Mouse (Mus musculus): Measurements from ENCODE around the gene Rab25.
"Not testable (repeated sequence)": the region's sequence is repeated elsewhere in the genome, so short reads cannot be mapped to it uniquely, and the experiment has no call there.

The Rab25 gene

DNA sequence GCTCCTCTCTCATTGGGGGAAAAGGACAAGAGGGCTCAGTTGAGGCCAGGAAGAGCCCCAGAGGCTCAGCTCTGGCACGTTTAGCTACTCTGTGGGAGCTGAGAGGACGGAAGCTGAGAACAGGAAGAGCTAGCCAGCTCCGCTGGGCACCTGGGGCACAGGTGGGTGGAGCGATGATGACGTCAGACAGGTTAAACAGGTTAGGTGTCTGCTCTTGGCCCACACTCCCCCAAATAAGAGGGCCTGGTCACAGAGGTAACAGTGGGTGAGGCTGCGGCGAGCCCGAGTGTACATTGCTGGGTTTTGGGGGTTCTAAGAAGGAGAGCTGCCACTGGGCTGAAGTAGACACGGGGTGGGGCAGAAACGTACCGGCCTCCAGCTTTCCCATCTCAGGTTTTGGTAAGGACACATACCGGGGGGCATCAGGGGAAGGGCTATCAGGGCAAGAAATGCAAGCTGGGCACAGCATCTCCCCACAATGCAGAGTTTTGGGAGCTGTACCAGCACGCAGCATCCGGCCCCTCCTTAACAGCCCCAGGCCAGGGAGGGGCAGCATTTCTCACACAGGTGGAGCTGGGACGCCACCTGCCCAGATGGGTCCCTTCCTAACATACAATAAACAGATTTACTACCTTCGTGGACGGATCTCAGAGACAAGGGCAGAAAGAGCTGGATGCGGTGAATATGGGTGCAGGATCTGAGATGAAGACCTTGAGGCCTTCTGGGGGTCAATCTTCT, at the start of gene Rab25:
Gene Rab25 (minus strand): TSS at position 121 of the 738 bp plus-strand sequence.
- peak; percentile 90 for DNase-seq

DNA sequence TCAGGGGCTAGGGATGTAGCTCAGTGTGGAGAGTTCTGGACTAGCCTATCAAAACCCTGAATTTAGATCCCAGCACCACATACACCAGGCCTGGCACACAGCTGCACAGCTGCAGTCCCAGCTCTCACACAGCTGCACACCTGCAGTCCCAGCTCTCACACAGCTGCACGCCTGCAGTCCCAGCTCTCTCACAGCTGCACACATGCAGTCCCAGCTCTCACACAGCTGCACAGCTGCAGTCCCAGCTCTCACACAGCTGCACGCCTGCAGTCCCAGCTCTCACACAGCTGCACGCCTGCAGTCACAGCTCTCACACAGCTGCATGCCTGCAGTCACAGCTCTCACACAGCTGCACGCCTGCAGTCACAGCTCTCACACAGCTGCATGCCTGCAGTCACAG, 48.4 kb upstream of the Rab25 start:
- not testable (repeated sequence) for DNase-seq

- DNase-seq, result no peak
Observed at GRCm38 (mm10) chr3:88593893-88594580, 45.9 kb upstream of the Rab25 start.

GRCm38 (mm10) chr3:88592942-88593576, 45.0 kb upstream of the Rab25 start:
- DNase-seq, result peak; percentile 93

- peak; percentile 91 for DNase-seq
Observed at GRCm38 (mm10) chr3:88591950-88592731, 44.0 kb upstream of the Rab25 start.

GRCm38 (mm10) chr3:88591044-88591443, 42.9 kb upstream of the Rab25 start:
- DNase-seq, result no peak

DNA sequence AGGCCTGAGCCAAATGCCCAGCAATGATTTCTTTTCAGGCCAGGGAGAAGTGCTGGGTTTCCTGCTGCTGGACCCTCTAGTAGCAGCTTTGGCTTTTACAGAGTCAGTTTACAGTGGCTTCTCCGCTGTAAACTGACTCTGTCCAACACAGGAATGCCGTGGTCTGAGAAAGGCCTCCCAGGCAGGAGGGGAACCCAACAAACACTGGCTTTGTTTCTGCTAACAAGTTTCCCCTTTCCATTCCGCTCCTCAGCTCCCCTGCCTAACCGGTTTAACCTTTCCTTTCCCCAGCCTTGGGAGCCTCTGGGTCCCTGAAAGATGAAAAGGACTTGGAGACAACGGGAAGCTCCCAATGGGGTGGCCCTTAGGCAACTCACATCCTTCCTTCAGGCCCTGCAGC, 42.1 kb upstream of the Rab25 start:
- no peak for DNase-seq

GRCm38 (mm10) chr3:88586640-88587039, 38.5 kb upstream of the Rab25 start:
- peak; percentile 71 for DNase-seq

GRCm38 (mm10) chr3:88585769-88586168, 37.7 kb upstream of the Rab25 start:
- DNase-seq, result no peak

DNA sequence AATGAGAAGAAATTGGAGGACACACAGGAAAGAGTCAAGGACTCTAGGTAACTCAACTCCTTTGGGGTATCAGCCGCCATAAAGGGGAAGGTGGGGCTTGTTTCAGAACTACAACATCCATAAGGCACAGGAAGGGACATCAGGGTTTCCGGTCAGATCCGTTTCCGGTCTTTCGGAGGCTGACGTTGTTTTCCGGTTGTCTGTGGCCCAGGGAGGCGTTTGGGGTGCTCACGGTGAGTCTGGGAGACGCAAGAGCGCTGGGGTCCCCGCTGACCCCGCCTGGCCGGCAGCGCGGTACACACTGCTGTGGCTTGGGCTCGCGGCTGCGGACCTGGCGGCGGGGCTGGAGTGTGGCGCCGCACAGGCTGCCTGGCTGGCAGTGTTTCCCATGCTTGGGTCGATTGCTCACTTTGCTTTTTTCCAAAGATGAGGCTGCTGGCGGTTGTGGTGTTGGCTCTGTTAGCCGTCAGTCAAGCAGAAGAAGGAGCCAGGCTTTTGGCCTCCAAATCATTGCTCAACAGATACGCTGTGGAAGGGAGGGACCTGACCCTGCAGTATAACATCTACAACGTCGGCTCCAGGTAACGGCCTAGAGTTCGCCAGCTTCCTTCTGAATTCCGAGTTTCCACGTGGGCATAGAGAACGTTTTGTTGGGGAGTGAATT, 31.5 kb upstream of the Rab25 start:
- DNase-seq, result peak; percentile 98

- no peak for DNase-seq
Observed at GRCm38 (mm10) chr3:88578498-88579424, 30.7 kb upstream of the Rab25 start.

GRCm38 (mm10) chr3:88577846-88578245, 29.7 kb upstream of the Rab25 start:
- not testable (repeated sequence) for DNase-seq

DNA sequence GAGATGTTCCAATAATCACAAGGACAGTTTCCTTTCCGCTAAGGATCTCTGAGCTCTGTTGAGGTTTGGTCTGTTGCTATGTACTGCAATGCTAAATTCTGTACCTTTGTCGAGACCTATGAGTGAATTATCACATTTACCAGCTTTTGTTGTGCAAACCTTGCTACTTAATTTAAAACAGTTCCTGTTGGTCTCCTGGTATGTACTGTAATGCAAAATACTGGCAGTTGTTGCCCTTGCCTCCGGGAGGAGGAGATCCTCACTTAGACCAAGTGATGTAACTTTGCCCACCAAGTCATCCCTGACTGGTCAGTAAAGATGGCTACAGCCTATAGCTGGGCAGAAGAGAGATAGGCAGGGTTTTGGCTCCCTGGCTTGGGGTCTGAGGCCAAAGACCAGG, 27.4 kb upstream of the Rab25 start, which contains the start of gene Ssr2:
Gene Ssr2 (plus strand): TSS at position 337 of the 400 bp plus-strand sequence.
- no peak for DNase-seq

- DNase-seq, result peak; percentile 82
Observed at GRCm38 (mm10) chr3:88573810-88574209, 25.7 kb upstream of the Rab25 start.

DNA sequence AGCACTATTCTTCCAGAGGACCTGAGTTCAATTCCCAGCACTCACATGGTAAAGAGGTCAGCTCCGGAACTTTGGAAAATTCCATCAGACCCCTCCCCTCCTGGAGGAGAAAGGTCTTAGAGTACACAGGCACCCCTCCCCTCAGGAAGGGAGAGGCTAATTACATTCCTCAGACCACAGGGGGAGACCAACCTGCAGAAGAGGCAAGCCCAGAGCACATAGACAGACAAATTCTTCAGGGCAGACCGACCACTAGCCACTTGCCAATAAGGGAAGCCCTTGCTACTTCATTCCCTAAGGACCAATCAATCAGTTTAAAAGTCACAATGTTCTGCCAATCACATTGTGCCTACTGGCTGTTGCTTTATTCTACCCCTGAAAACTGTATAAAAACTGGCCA, 24.7 kb upstream of the Rab25 start:
- peak; percentile 74 for DNase-seq

- no peak for DNase-seq
Observed at GRCm38 (mm10) chr3:88571856-88572255, 23.8 kb upstream of the Rab25 start.

DNA sequence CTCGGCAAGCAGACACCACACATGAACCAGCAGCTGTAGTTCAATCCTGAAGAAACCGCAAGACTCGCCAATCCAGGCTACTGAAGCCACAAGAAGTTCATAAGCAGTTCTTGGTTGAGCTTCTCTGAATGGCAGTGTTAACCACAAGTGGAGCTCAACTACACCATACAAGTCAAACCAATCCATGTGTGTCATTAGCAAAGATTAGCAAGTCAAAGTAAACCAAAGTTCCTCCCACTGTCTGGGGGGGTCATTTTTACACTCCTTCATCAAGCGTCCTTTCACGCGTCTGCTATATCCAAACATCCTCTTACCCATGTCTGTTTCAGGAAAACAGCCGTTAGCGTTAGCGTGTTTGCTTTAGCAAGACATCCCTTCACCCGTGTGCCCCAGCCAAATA, 22.2 kb upstream of the Rab25 start:
- no peak for DNase-seq

- DNase-seq, result peak; percentile 83
Observed at GRCm38 (mm10) chr3:88569694-88570093, 21.6 kb upstream of the Rab25 start.

DNA sequence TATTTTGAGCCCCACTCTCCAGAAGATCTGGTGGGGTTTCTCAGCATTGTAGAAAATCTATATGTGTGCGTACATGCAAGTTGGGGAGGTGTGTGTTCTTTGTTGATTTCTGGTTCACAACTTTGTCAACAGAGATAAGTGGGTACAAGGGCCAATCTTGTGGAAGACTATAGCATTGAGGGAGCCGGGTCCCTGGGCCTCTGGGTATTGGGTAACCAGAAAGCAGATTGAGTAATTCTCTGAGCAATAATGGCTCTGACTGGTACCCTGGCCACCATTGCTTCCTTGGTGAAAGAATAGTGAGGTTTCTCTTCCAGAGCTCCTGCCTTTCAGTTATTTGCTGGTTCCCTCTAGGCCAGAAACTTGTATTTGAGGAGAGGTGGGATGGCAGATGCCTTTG, 21.0 kb upstream of the Rab25 start:
- no peak for DNase-seq

DNA sequence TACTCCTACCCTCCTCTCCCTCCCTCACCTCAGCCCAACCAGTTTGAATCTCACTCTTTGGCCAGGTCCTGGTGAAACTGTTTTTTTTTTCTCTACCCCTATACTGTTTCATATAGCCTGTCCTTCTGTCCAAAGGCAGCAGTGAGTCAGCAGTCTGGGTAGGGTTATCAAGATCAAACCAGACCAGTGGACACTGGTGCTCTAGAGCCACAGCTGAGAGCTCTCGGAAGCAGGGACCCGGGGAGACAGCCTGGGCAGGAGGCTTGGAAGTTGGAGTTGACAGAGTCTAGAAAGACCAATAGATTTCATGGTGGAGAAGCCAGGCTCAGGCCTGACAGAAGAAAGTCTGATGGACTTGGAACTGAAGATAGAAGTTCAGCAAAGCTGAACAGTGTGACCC, 20.5 kb upstream of the Rab25 start:
- peak; percentile 79 for DNase-seq

DNA sequence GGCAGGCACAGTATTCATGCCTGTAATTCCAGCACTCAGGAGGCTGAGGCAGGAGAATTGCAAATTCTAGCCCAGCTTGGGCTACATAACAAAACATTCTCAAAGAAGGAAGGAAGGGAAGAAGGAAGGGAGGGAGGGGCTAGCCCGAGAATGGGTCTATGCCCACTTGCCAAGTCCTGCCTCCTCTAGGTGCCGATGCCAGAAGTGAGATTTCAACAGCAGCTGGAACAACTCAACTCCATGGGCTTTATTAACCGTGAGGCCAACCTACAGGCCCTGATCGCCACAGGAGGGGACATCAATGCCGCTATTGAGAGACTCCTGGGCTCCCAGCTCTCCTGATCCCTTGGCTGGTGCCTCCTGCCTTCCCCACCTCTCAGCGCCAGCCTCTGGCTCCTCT, 19.8 kb upstream of the Rab25 start:
- peak; percentile 92 for DNase-seq
